Mouse (Mus musculus): ENCODE data around the gene Ifit2. TPM values are rescaled to one million over a fixed set of nuclear protein-coding genes. Genes with fewer than 3 reads are reported as not detected.

The Ifit2 gene
- polyA plus RNA-seq (2015; fragmentation: Nextera tagmentation; extraction: Ambion mirVana), result 9.5 and 10.7 TPM in 2 replicates

DNA sequence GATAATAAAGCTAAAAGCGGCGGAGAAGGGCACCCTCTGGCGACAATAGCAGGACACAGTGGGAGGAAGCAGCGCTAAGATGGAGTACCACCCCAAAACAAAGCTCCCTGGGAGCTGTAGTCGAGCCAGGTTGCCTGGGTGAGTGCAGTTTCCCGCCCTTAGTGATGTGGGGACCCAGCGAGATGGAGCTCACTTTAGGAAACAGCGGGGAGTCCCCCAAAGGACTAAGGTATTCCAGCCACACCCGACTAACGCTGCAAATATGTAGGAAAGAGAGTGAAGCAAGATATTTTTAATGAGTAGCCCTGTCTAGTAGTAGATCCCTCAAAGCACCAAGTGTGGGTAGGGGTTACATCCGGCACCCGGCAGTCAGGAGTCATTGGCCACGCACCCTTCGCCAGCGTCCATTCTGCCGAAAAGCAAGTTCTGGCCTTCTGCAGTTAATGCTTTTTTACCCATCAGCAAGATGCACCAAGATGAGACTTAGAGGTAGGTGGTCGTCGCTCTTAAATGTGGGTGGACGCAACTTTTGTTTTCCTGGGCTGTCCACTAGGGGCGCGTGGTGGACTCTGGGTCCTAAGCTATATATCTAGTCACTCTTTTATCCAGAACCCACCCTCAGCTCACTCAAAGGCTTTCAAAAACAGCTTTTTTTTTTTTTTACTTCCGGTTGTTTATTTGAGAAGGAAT, at the start of gene Ifit2:
TSS of gene Ifit2 (plus strand) at position 161 of the 690 bp plus-strand sequence.
- peaks cover 14% of the 10 kb centered on the region for H3K4me1 ChIP-seq (ENCODE audit: control insufficient read depth, insufficient read depth, low read length)
- H3K9me3 ChIP-seq (replicated peaks; ENCODE audit: control insufficient read depth, low read length), result no peaks in the 10 kb centered on the region
- H3K4me2 ChIP-seq (ENCODE audit: low read depth, low read length), result peak within 1 kb of the TSS; percentile 70
- H3K27ac ChIP-seq (ENCODE audit: low read length), result peak within 1 kb of the TSS; percentile 85
- H3K9ac ChIP-seq (ENCODE audit: low read length), result peak within 1 kb of the TSS; percentile 51
- ATAC-seq (replicated peaks; ENCODE audit: extremely low read depth, insufficient read depth, low FRiP score), result peak; percentile 89
- H3K4me3 ChIP-seq (ENCODE audit: low read length), result peak within 1 kb of the TSS; percentile 61
- WGBS, result 2% methylated on average over 22 of the region's 22 CpGs
- no peaks in the 10 kb centered on the region for H3K27me3 ChIP-seq (ENCODE audit: control insufficient read depth, insufficient read depth, low read length)
- H3K36me3 ChIP-seq (ENCODE audit: control insufficient read depth, insufficient read depth), result no peaks in the 10 kb centered on the region

DNA sequence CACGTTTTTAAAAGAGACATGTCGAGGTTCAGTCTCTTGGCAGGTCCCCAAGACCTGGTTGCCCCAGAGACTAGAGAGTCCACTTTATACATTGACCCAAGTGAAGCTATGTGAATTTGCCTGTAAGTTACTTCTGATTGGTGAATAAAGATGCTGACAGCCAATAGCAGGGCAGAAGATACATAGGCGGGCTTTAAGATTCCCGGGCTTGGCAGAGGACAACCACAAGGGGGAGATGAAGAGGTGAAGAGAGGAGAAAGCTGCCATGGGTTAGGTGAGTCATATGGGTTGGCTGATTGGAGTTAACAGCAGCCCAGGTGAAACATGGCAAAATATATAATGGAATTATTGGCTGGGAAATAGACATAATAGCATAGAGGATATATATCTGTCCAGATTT, 49.7 kb upstream of the Ifit2 start:
- Histone ChIP-seq H3K4me3 (ENCODE audit: low read length) (no peak overlapping the region), H3K9me3 (replicated peaks; ENCODE audit: control insufficient read depth, low read length) (no peaks in the 10 kb centered on the region), H3K4me2 (ENCODE audit: low read depth, low read length) (no peak overlapping the region), H3K27ac (ENCODE audit: low read length) (no peak overlapping the region), H3K9ac (ENCODE audit: low read length) (no peak overlapping the region), H3K4me1 (ENCODE audit: control insufficient read depth, insufficient read depth, low read length) (peaks cover 7% of the 10 kb centered on the region; the same call in 1 of the 2 replicates), H3K27me3 (ENCODE audit: control insufficient read depth, insufficient read depth, low read length) (no peaks in the 10 kb centered on the region), H3K36me3 (ENCODE audit: control insufficient read depth, insufficient read depth) (peaks cover 6% of the 10 kb centered on the region; the same call in 1 of the 2 replicates)
- ATAC-seq (replicated peaks; ENCODE audit: extremely low read depth, insufficient read depth, low FRiP score), result peak; percentile 52; the same call in 1 of the 2 replicates
- WGBS, result 42% methylated on average over 4 of the region's 4 CpGs

DNA sequence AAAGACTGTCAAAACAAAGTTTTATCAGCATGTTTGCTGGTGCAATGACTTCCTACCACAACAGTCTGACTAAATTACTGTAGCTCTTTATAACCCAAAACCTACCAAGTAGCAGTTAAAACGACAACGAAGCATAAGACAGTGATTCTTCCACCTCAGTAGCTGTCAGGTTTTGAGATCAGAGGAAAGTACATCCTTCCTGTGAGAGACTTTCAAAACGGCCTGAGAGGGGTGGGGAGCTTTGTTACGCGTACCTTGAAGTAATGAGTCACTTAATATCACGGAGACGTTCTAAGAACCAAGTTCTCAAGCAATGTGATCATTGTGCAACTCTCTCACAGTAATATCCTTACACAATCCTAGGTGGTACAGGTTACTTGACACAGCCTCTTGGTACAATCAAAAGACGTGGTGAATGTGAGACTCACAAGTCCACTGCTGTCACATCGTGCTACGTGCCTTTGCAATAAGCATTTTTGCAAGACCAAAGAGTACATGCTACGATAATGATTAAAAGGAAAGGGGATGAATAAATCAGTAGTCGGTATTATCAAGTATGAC, 45.3 kb upstream of the Ifit2 start:
- Histone ChIP-seq H3K9ac (ENCODE audit: low read length) (no peak overlapping the region), H3K4me2 (ENCODE audit: low read depth, low read length) (no peak overlapping the region)
- ATAC-seq (replicated peaks; ENCODE audit: extremely low read depth, insufficient read depth, low FRiP score), result no peak

DNA sequence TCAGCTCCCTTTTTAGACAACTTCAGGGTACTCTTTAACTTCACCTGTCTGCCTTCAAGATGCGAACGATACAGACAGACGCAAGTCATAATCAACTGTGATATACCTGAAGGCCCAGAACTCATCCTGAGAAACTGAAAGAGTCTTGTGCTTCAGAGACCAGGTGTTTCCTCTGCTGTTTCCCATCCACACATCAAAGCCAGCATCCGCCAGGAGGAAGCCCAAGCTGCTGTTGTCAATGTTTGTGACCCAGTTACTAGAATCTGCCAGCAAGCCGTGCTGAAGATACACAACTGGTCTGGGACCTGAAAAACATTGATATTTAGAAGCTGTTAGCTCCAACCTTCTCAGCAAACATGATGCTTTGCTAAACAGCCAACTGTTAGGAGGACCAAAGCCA, 39.8 kb upstream of the Ifit2 start:
- peak; percentile 65 for ATAC-seq (replicated peaks; ENCODE audit: extremely low read depth, insufficient read depth, low FRiP score)
- Histone ChIP-seq H3K27ac (ENCODE audit: low read length) (no peak overlapping the region; the same call in 1 of the 2 replicates), H3K4me1 (ENCODE audit: control insufficient read depth, insufficient read depth, low read length) (no peaks in the 10 kb centered on the region), H3K4me2 (ENCODE audit: low read depth, low read length) (no peak overlapping the region), H3K4me3 (ENCODE audit: low read length) (no peak overlapping the region), H3K9me3 (replicated peaks; ENCODE audit: control insufficient read depth, low read length) (no peaks in the 10 kb centered on the region), H3K36me3 (ENCODE audit: control insufficient read depth, insufficient read depth) (peaks cover 14% of the 10 kb centered on the region), H3K27me3 (ENCODE audit: control insufficient read depth, insufficient read depth, low read length) (no peaks in the 10 kb centered on the region), H3K9ac (ENCODE audit: low read length) (no peak overlapping the region)
- 69% methylated on average over 5 of the region's 5 CpGs for WGBS

More for the DNA sequence above, 45.3 kb upstream of the Ifit2 start:
- H3K27ac ChIP-seq (ENCODE audit: low read length), result no peak overlapping the region
- no peaks in the 10 kb centered on the region for H3K9me3 ChIP-seq (replicated peaks; ENCODE audit: control insufficient read depth, low read length)
- 84% methylated on average over 12 of the region's 12 CpGs for WGBS
- H3K4me1 ChIP-seq (ENCODE audit: control insufficient read depth, insufficient read depth, low read length), result no peaks in the 10 kb centered on the region
- H3K4me3 ChIP-seq (ENCODE audit: low read length), result no peak overlapping the region
- no peaks in the 10 kb centered on the region for H3K27me3 ChIP-seq (ENCODE audit: control insufficient read depth, insufficient read depth, low read length)
- H3K36me3 ChIP-seq (ENCODE audit: control insufficient read depth, insufficient read depth), result peaks cover 18% of the 10 kb centered on the region

DNA sequence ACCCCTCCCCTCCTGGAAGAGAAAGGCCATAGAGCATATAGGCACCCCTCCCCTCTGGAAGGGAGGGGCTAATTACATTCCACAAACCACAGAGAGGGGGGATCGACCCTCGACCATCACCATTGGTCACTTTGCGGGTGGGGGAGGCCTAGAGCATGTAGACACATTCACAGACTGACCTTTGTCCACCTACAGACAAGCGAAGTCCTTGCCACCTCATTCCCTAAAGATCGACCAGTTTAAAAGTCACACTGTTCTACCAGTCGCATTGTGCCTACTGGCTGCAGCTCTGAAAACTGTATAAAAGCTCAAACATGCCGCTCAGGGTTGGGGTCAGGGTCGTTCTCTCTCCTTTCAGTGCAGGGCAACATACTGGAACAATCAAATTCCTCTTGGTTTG, 39.0 kb upstream of the Ifit2 start:
- peaks cover 6% of the 10 kb centered on the region for H3K36me3 ChIP-seq (ENCODE audit: control insufficient read depth, insufficient read depth)
- H3K4me3 ChIP-seq (ENCODE audit: low read length), result no peak overlapping the region
- no peak overlapping the region for H3K27ac ChIP-seq (ENCODE audit: low read length)
- WGBS, result 73% methylated on average over 8 of the region's 8 CpGs
- no peaks in the 10 kb centered on the region for H3K27me3 ChIP-seq (ENCODE audit: control insufficient read depth, insufficient read depth, low read length)
- H3K4me1 ChIP-seq (ENCODE audit: control insufficient read depth, insufficient read depth, low read length), result no peaks in the 10 kb centered on the region
- no peaks in the 10 kb centered on the region for H3K9me3 ChIP-seq (replicated peaks; ENCODE audit: control insufficient read depth, low read length)
- H3K9ac ChIP-seq (ENCODE audit: low read length), result no peak overlapping the region
- no peak for ATAC-seq (replicated peaks; ENCODE audit: extremely low read depth, insufficient read depth, low FRiP score)
- H3K4me2 ChIP-seq (ENCODE audit: low read depth, low read length), result no peak overlapping the region

DNA sequence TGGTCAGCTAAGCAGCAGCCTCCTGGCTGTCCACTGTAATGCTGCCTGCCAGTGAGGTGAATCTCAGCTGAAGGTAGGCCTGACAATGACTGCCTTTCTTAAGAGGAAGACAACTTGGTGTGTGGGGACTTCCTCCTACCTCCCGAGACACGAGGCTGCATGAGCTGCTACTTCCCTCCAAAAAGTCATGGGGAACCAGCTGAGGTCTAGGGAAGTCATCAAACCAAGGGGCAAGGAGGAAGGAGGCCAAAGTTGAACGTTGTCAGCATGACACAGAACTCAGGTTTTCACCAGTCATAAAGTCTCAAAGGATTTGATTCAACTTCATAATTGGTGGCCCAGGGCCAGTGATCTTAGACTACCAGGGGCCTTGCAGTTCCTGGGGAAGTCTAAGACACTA, 34.8 kb upstream of the Ifit2 start:
- Histone ChIP-seq H3K4me3 (ENCODE audit: low read length) (no peak overlapping the region), H3K9ac (ENCODE audit: low read length) (no peak overlapping the region), H3K27me3 (ENCODE audit: control insufficient read depth, insufficient read depth, low read length) (no peaks in the 10 kb centered on the region), H3K36me3 (ENCODE audit: control insufficient read depth, insufficient read depth) (no peaks in the 10 kb centered on the region), H3K27ac (ENCODE audit: low read length) (no peak overlapping the region), H3K4me2 (ENCODE audit: low read depth, low read length) (no peak overlapping the region), H3K4me1 (ENCODE audit: control insufficient read depth, insufficient read depth, low read length) (no peaks in the 10 kb centered on the region), H3K9me3 (replicated peaks; ENCODE audit: control insufficient read depth, low read length) (no peaks in the 10 kb centered on the region)
- WGBS, result 74% methylated on average over 3 of the region's 3 CpGs
- no peak for ATAC-seq (replicated peaks; ENCODE audit: extremely low read depth, insufficient read depth, low FRiP score)

DNA sequence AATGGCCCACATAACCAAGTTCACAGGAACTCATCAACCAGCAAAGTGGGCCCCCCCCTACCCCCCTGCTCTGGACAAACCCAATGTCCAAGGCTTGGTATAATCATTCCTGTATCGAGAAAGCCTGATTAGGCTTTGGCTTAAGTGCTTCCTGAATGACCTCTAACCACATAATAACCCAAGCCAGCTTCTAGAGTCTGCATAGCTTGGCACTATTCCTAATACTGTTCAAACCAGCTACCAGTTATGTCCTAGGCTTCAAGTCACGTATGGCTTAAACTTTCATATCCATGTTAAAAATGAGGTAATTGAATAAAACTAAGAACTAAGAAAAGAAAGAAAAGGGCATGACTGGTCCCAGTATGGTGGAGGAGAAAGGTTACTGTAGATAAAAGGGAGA, 34.1 kb upstream of the Ifit2 start:
- no peak overlapping the region for H3K27ac ChIP-seq (ENCODE audit: low read length)
- H3K4me1 ChIP-seq (ENCODE audit: control insufficient read depth, insufficient read depth, low read length), result no peaks in the 10 kb centered on the region
- H3K9me3 ChIP-seq (replicated peaks; ENCODE audit: control insufficient read depth, low read length), result no peaks in the 10 kb centered on the region
- H3K27me3 ChIP-seq (ENCODE audit: control insufficient read depth, insufficient read depth, low read length), result no peaks in the 10 kb centered on the region
- no peak overlapping the region for H3K4me2 ChIP-seq (ENCODE audit: low read depth, low read length)
- 0 out of 2 replicates have a peak, but pooled peaks cover under 1% of the 10 kb centered on the region for H3K36me3 ChIP-seq (ENCODE audit: control insufficient read depth, insufficient read depth)
- H3K9ac ChIP-seq (ENCODE audit: low read length), result no peak overlapping the region
- WGBS, result 66% methylated on average over 2 of the region's 2 CpGs
- no peak overlapping the region for H3K4me3 ChIP-seq (ENCODE audit: low read length)
- ATAC-seq (replicated peaks; ENCODE audit: extremely low read depth, insufficient read depth, low FRiP score), result no peak

DNA sequence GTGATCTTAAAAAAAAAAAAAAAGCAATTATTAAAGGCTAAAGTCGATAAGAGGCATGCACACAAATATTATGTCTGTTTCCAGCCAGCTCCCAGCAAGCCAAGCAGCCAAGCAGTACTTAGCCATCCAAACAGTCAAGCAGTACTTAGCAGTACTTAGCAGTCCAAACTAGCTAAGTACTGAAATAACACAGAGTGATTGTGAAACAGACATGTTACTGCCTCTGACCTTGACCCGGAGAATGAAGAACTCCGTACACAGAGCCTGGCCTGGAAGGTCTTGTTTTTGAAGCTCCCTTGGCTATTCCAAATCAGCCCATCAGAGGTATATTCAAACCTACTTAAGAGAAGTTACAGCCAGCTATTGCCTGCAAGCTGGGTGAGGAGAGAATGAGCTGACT, 33.3 kb upstream of the Ifit2 start:
- H3K9me3 ChIP-seq (replicated peaks; ENCODE audit: control insufficient read depth, low read length), result no peaks in the 10 kb centered on the region
- H3K36me3 ChIP-seq (ENCODE audit: control insufficient read depth, insufficient read depth), result 0 out of 2 replicates have a peak, but pooled peaks cover 2% of the 10 kb centered on the region
- H3K4me3 ChIP-seq (ENCODE audit: low read length), result no peak overlapping the region
- no peak for ATAC-seq (replicated peaks; ENCODE audit: extremely low read depth, insufficient read depth, low FRiP score)
- no peaks in the 10 kb centered on the region for H3K27me3 ChIP-seq (ENCODE audit: control insufficient read depth, insufficient read depth, low read length)
- H3K4me2 ChIP-seq (ENCODE audit: low read depth, low read length), result no peak overlapping the region
- no peak overlapping the region for H3K9ac ChIP-seq (ENCODE audit: low read length)
- no peaks in the 10 kb centered on the region for H3K4me1 ChIP-seq (ENCODE audit: control insufficient read depth, insufficient read depth, low read length)
- H3K27ac ChIP-seq (ENCODE audit: low read length), result no peak overlapping the region
- WGBS, result 87% methylated on average over 3 of the region's 3 CpGs

DNA sequence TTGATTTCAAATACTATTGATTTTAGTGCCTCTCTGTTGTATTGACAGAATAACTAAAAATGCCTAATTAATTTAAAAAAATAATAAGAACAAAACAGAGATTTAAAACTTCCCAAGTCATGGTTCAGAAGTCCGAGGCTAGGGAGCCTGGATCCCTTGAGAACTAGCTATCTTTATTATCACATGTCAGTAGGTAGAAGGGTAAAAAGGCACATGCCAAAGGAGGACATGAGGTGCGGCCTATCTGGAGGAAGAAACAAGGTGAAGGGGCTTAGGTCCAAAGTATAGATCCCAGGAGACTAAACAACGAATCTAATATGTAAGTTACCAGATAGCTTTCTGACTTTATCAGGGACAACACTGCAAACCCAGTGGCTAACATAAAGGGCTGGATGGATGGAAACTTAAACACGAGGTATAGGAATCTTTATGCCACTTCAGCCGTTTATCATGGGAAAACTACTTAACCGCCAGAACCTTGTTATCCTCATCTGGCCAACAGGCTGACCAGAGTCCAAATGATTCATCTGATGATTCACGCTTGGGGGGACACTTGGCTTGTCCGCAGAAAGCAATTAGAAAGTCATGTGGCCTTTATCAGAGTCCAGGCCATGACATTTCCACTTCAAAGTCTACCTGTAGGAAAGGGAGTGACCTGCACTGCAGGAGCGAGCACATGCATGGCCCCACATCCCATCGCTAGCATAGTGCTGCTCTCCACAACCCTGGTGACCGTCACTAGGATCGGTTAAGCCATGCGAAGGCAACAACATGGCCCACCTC, 32.5 kb upstream of the Ifit2 start:
- Histone ChIP-seq H3K27me3 (ENCODE audit: control insufficient read depth, insufficient read depth, low read length) (no peaks in the 10 kb centered on the region), H3K9ac (ENCODE audit: low read length) (no peak overlapping the region), H3K36me3 (ENCODE audit: control insufficient read depth, insufficient read depth) (0 out of 2 replicates have a peak, but pooled peaks cover 2% of the 10 kb centered on the region), H3K4me1 (ENCODE audit: control insufficient read depth, insufficient read depth, low read length) (no peaks in the 10 kb centered on the region), H3K4me2 (ENCODE audit: low read depth, low read length) (no peak overlapping the region), H3K9me3 (replicated peaks; ENCODE audit: control insufficient read depth, low read length) (no peaks in the 10 kb centered on the region), H3K4me3 (ENCODE audit: low read length) (no peak overlapping the region), H3K27ac (ENCODE audit: low read length) (no peak overlapping the region)
- ATAC-seq (replicated peaks; ENCODE audit: extremely low read depth, insufficient read depth, low FRiP score), result no peak
- 85% methylated on average over 13 of the region's 13 CpGs for WGBS

Measured in heart, embryonic 16.5 days (tissue).